Mouse (Mus musculus) heart, adult 2 months (tissue): ENCODE measurements at regions not wholly inside any gene's neighbourhood (a gene's known extent, or its start where the extent isn't known, plus 50 kb on each side); places are given as distances from the start of the nearest gene placed in this dataset.

Experiments
- CTCF ChIP-seq: fragments of 200-600 bp; IDR thresholded peaks from 2 replicates; pipeline ENCODE4 v1.8.1; 2022; ENCODE audit warnings: antibody characterized with exemption, mild to moderate bottlenecking, moderate library complexity
- POLR2A ChIP-seq: fragments of 200-500 bp; IDR thresholded peaks from 2 replicates; pipeline ENCODE4 v1.6.1; 2011; ENCODE audit warnings: mild to moderate bottlenecking, low read depth, low read length, control low read depth; ENCODE audit not compliant: insufficient read depth

GRCm38 (mm10) chr3:34577115-34577514, 73.1 kb upstream of the Sox2 start:
- TF ChIP-seq CTCF: no peak
- no peak for TF ChIP-seq POLR2A
